Mouse (Mus musculus): ENCODE measurements at regions not wholly inside any gene's neighbourhood (a gene's known extent, or its start where the extent isn't known, plus 50 kb on each side); places are given as distances from the start of the nearest gene placed in this dataset.

DNA sequence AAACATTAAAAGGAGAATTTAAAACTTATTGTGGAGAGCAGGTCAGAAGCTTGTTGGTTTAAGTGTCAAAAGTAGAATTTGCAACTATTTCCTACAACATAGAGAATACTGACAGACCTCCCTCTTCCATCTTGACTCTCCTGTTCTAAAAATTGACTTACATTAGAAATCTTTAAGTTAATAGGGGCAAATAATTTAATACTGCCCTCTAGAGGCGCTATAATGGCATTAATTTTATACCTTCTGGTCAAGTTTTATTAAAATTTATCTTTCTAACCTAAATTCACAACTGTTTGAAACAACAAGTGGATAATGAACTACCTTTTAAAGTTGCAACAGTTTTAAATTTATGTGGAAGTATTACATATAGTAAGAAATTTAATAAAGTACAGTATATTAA lies 587.5 kb upstream of the Arrdc3 start:
- no peaks in the 10 kb centered on the region for H3K27me3 ChIP-seq (replicated peaks; ENCODE audit: control insufficient read depth, insufficient read depth, low read length)
- no peak overlapping the region for H3K9ac ChIP-seq (ENCODE audit: low read length)
- ATAC-seq = no peak
- no peak overlapping the region for H3K4me2 ChIP-seq (ENCODE audit: low read length)
- H3K9me3 ChIP-seq (replicated peaks; ENCODE audit: control insufficient read depth, low read length) = no peaks in the 10 kb centered on the region
- DNase-seq (ENCODE audit: low spot score) = peak; percentile 3
- no peaks in the 10 kb centered on the region for H3K4me1 ChIP-seq (ENCODE audit: control insufficient read depth, insufficient read depth, low read length)
- H3K27ac ChIP-seq (ENCODE audit: low read depth, low read length) = no peak overlapping the region
- H3K36me3 ChIP-seq (ENCODE audit: control insufficient read depth, insufficient read depth, low read length) = no peaks in the 10 kb centered on the region
- 5% methylated on average over 1 of the region's 1 CpGs for WGBS
- no peak overlapping the region for H3K4me3 ChIP-seq (ENCODE audit: low read depth, low read length)

- ATAC-seq = peak; percentile 95
- DNase-seq (ENCODE audit: low spot score) = peak; percentile 87
- 54% methylated on average over 5 of the region's 5 CpGs for WGBS
- Histone ChIP-seq H3K9ac (ENCODE audit: low read length) (no peak overlapping the region), H3K27me3 (replicated peaks; ENCODE audit: control insufficient read depth, insufficient read depth, low read length) (no peaks in the 10 kb centered on the region), H3K4me1 (ENCODE audit: control insufficient read depth, insufficient read depth, low read length) (no peaks in the 10 kb centered on the region), H3K27ac (ENCODE audit: low read depth, low read length) (no peak overlapping the region), H3K4me2 (ENCODE audit: low read length) (no peak overlapping the region), H3K36me3 (ENCODE audit: control insufficient read depth, insufficient read depth, low read length) (no peaks in the 10 kb centered on the region), H3K9me3 (replicated peaks; ENCODE audit: control insufficient read depth, low read length) (no peaks in the 10 kb centered on the region), H3K4me3 (ENCODE audit: low read depth, low read length) (no peak overlapping the region)
Measured at GRCm38 (mm10) chr13:80334073-80334704, 549.0 kb upstream of the Arrdc3 start.

- peak; percentile 16 for DNase-seq (ENCODE audit: low spot score)
- WGBS = 56% methylated on average over 8 of the region's 8 CpGs
- H3K9me3 ChIP-seq (replicated peaks; ENCODE audit: control insufficient read depth, low read length) = no peaks in the 10 kb centered on the region
- H3K9ac ChIP-seq (ENCODE audit: low read length) = no peak overlapping the region
- H3K27ac ChIP-seq (ENCODE audit: low read depth, low read length) = no peak overlapping the region
- H3K27me3 ChIP-seq (replicated peaks; ENCODE audit: control insufficient read depth, insufficient read depth, low read length) = no peaks in the 10 kb centered on the region
- H3K4me3 ChIP-seq (ENCODE audit: low read depth, low read length) = no peak overlapping the region
- no peak for ATAC-seq
- H3K36me3 ChIP-seq (ENCODE audit: control insufficient read depth, insufficient read depth, low read length) = no peaks in the 10 kb centered on the region
- no peak overlapping the region for H3K4me2 ChIP-seq (ENCODE audit: low read length)
- H3K4me1 ChIP-seq (ENCODE audit: control insufficient read depth, insufficient read depth, low read length) = no peaks in the 10 kb centered on the region
Measured at GRCm38 (mm10) chr13:80334865-80335655, 548.1 kb upstream of the Arrdc3 start.

DNA sequence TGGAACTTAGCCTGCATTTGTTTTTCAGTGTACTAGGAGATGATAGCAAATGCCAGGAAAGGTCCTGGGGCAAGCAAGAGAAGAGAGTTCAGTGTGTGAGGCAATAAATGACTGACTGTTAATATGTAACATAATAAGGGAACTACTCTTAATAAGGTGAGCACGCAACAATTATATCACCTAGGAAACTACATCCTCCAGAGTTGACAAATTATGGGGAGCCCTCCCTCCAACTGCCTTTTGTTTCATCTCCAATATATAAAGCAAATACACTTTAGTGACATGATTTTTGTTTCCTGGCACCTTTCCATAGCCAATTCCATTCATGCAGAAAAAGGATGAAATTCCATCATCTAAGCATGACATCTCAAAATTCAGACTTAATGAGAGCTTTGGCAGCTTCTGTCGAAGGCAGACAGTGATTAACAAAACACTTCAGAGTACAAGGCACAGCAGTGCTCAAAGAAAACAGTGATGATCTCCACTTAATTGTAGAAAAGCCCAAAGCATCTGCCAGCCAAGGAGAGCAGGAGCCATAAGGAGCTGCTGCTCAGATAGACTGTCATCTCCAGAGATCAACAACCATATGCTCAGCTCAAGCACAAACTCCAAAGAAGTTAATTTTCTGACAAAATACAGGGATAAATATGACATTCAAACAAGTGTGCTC lies 536.1 kb upstream of the Arrdc3 start:
- Histone ChIP-seq H3K27me3 (replicated peaks; ENCODE audit: control insufficient read depth, insufficient read depth, low read length) (no peaks in the 10 kb centered on the region), H3K27ac (ENCODE audit: low read depth, low read length) (no peak overlapping the region), H3K36me3 (ENCODE audit: control insufficient read depth, insufficient read depth, low read length) (no peaks in the 10 kb centered on the region), H3K4me3 (ENCODE audit: low read depth, low read length) (no peak overlapping the region), H3K9ac (ENCODE audit: low read length) (no peak overlapping the region), H3K4me2 (ENCODE audit: low read length) (no peak overlapping the region), H3K4me1 (ENCODE audit: control insufficient read depth, insufficient read depth, low read length) (no peaks in the 10 kb centered on the region), H3K9me3 (replicated peaks; ENCODE audit: control insufficient read depth, low read length) (no peaks in the 10 kb centered on the region)
- ATAC-seq (peak; percentile 90), DNase-seq (ENCODE audit: low spot score) (peak; percentile 79)
- 30% methylated on average over 2 of the region's 2 CpGs for WGBS

GRCm38 (mm10) chr13:80365964-80366363 lies 517.2 kb upstream of the Arrdc3 start:
- Histone ChIP-seq H3K27me3 (replicated peaks; ENCODE audit: control insufficient read depth, insufficient read depth, low read length) (no peaks in the 10 kb centered on the region), H3K4me1 (ENCODE audit: control insufficient read depth, insufficient read depth, low read length) (no peaks in the 10 kb centered on the region), H3K36me3 (ENCODE audit: control insufficient read depth, insufficient read depth, low read length) (no peaks in the 10 kb centered on the region), H3K9ac (ENCODE audit: low read length) (no peak overlapping the region), H3K4me2 (ENCODE audit: low read length) (no peak overlapping the region), H3K4me3 (ENCODE audit: low read depth, low read length) (no peak overlapping the region), H3K9me3 (replicated peaks; ENCODE audit: control insufficient read depth, low read length) (no peaks in the 10 kb centered on the region), H3K27ac (ENCODE audit: low read depth, low read length) (no peak overlapping the region)
- DNase-seq (ENCODE audit: low spot score) = no peak
- ATAC-seq = no peak
- 89% methylated on average over 2 of the region's 2 CpGs for WGBS

DNA sequence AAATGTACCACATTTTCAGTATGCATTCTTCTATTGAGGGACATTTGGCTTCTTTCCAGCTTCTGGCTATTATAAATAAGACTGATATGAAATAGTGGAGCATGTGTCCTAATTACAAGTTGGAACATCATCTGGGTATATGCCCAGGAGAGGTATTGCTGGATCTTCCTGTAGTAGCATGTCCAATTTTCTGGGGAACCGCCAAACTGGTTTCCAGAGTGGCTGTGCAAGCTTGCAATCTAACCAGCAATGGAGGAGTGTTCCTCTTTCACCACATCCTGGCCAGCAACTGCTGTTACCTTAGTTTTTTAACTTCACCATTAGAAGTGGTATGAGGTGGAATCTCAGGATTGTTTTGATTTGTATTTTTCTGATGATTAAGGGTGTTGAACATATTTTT lies 512.7 kb upstream of the Arrdc3 start:
- Histone ChIP-seq H3K4me1 (ENCODE audit: control insufficient read depth, insufficient read depth, low read length) (no peaks in the 10 kb centered on the region), H3K27me3 (replicated peaks; ENCODE audit: control insufficient read depth, insufficient read depth, low read length) (no peaks in the 10 kb centered on the region), H3K4me2 (ENCODE audit: low read length) (no peak overlapping the region), H3K9me3 (replicated peaks; ENCODE audit: control insufficient read depth, low read length) (no peaks in the 10 kb centered on the region), H3K36me3 (ENCODE audit: control insufficient read depth, insufficient read depth, low read length) (no peaks in the 10 kb centered on the region), H3K9ac (ENCODE audit: low read length) (no peak overlapping the region), H3K27ac (ENCODE audit: low read depth, low read length) (no peak overlapping the region), H3K4me3 (ENCODE audit: low read depth, low read length) (no peak overlapping the region)
- ATAC-seq (no peak), DNase-seq (ENCODE audit: low spot score) (no peak)
- 89% methylated on average over 1 of the region's 1 CpGs for WGBS

GRCm38 (mm10) chr13:80381280-80381965 lies 501.8 kb upstream of the Arrdc3 start:
- H3K4me2 ChIP-seq (ENCODE audit: low read length) = no peak overlapping the region
- ATAC-seq = peak; percentile 70
- no peak overlapping the region for H3K9ac ChIP-seq (ENCODE audit: low read length)
- no peaks in the 10 kb centered on the region for H3K9me3 ChIP-seq (replicated peaks; ENCODE audit: control insufficient read depth, low read length)
- H3K4me1 ChIP-seq (ENCODE audit: control insufficient read depth, insufficient read depth, low read length) = 0 out of 2 replicates have a peak, but pooled peaks cover 2% of the 10 kb centered on the region
- no peaks in the 10 kb centered on the region for H3K27me3 ChIP-seq (replicated peaks; ENCODE audit: control insufficient read depth, insufficient read depth, low read length)
- H3K36me3 ChIP-seq (ENCODE audit: control insufficient read depth, insufficient read depth, low read length) = no peaks in the 10 kb centered on the region
- DNase-seq (ENCODE audit: low spot score) = peak; percentile 57
- no peak overlapping the region for H3K4me3 ChIP-seq (ENCODE audit: low read depth, low read length)
- 54% methylated on average over 4 of the region's 4 CpGs for WGBS
- H3K27ac ChIP-seq (ENCODE audit: low read depth, low read length) = no peak overlapping the region

DNA sequence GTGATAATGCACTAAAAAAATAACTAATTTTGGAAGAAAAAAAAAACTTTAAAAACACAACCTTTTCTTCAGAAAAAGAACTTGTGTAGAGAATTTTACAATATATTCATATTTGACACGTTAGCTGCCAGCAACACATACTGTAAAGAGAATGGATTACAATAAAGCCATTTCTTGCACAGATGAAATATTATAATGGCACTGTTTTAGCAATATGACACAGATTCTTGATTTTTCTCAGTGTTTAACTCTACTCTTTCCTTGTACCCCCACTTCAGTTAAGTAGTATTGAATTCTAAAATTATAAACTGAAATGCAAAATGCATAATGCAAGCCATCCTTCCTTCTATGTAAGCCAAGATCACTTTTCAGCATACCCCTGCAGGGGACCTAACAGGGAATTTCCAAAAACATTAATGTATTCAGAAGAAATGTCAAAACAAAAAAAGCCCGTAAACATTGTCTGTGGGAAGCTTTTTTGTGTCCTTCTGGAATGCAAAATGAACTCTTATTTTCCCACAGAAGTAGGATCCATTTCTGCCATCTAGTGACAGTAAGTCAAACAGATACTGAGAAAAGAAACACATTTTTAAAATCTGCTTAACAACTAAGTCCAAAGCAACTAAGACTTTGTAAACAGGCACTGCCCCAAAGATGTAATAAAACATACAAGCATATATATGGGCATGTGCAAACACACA lies 501.1 kb upstream of the Arrdc3 start:
- Histone ChIP-seq H3K9ac (ENCODE audit: low read length) (no peak overlapping the region), H3K4me1 (ENCODE audit: control insufficient read depth, insufficient read depth, low read length) (0 out of 2 replicates have a peak, but pooled peaks cover 2% of the 10 kb centered on the region), H3K27ac (ENCODE audit: low read depth, low read length) (no peak overlapping the region), H3K4me3 (ENCODE audit: low read depth, low read length) (no peak overlapping the region), H3K36me3 (ENCODE audit: control insufficient read depth, insufficient read depth, low read length) (no peaks in the 10 kb centered on the region), H3K4me2 (ENCODE audit: low read length) (no peak overlapping the region), H3K9me3 (replicated peaks; ENCODE audit: control insufficient read depth, low read length) (no peaks in the 10 kb centered on the region), H3K27me3 (replicated peaks; ENCODE audit: control insufficient read depth, insufficient read depth, low read length) (no peaks in the 10 kb centered on the region)
- DNase-seq (ENCODE audit: low spot score) (peak; percentile 69), ATAC-seq (0 out of 2 replicates have a peak, but pooled peaks have one; percentile 40)
- WGBS = 46% methylated on average over 2 of the region's 2 CpGs

Measured in forebrain, embryonic 14.5 days (tissue).